Mouse (Mus musculus): Measurements from ENCODE around the gene Fam45a.
A peak's percentile ranks its signal among the peaks of the same experiment; 100 is the strongest.
"Not testable (repeated sequence)": the region's sequence is repeated elsewhere in the genome, so short reads cannot be mapped to it uniquely, and the experiment has no call there.

Fam45a gene

GRCm38 (mm10) chr19:60843324-60843723 is 31.9 kb downstream of the Fam45a start:
- no peak for DNase-seq (ENCODE audit: extremely low read depth, insufficient read length, low spot score)

DNA sequence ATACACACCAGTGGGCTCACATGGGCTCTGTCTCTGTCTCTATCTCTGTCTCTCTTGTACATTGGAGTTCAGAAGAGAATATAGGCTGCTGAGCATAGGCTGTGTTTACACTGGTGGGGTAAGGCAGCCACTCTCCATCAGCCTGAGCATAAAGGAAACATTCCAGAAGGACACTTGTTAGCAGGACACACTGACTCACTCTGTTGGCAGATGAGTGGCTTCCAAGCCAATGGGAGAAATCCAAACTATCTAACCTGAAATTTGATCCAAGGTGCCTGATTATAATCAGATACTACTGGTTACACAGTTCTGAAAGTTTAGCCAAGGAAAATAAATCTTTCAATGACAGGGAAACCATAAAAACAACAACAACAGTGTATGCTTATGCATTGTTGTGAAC is 34.3 kb downstream of the Fam45a start:
- no peak for DNase-seq (ENCODE audit: extremely low read depth, insufficient read length, low spot score)

DNA sequence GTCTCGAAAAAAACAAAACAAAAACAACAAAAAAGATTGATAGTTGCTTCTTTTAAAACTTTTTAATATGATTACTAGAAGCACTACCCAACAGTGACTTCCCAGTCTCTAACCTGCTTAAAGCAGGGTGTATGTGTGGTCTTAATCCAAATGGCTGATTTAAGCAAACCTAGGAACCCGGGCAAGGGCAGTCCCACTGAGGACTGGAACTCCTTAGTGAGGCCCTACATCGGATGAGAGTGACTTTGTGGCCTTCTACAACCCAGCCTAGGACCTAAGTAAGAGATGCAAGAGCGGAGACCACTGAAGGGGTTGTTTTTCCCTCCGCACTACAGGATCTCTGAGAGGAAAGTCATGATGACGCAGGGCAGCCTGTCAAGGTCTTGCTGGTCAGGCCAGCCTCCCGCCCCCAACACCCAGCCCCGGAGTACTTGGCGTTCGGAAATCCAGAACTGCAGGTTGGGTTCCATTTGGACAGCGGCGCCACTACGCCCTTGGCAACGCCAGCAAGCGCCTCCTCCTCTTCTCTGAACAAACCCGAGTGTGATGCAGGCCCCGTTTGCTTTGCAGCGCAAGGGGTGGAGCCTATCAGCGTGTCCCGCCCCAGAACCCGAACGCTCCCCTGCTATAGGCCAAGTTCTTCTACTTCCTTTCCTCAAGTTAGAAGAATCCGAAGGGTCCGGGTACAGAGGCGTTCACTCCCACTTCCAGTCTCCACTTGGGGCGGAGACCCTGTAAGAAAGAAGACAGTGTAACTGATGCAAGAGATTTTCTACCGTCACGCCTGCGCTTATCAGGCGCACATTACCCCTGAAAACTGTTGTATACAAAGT is 49.7 kb downstream of the Fam45a start, which contains the start of gene Sfxn4:
Gene Sfxn4 (minus strand): TSS at position 612 of the 833 bp plus-strand sequence.
- peak; percentile 95 for DNase-seq (ENCODE audit: extremely low read depth, insufficient read length, low spot score)

GRCm38 (mm10) chr19:60866169-60866568 is 54.8 kb downstream of the Fam45a start:
- not testable (repeated sequence) for DNase-seq (ENCODE audit: extremely low read depth, insufficient read length, low spot score)

DNA sequence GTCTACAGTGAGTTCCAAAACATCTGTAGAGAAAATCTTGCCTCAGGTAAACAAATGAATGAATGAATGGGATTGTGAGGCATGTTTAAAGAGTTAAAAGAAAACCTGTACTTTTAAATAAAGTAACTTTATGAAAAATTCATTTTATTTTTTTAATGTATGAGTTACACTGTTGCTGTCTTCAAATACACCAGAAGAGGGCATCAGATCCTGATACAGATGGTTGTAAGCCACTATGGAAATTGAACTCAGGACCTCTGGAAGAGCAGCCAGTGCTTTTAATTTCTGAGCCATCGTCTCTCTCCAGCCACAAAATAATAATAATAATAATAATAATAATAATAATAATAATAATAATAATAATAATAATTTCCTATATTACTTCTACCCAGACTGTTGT is 59.1 kb downstream of the Fam45a start:
- DNase-seq (ENCODE audit: extremely low read depth, insufficient read length, low spot score) = no peak

GRCm38 (mm10) chr19:60871366-60871765 is 60.0 kb downstream of the Fam45a start:
- DNase-seq (ENCODE audit: extremely low read depth, insufficient read length, low spot score) = no peak

GRCm38 (mm10) chr19:60872272-60872671 is 60.9 kb downstream of the Fam45a start:
- no peak for DNase-seq (ENCODE audit: extremely low read depth, insufficient read length, low spot score)

DNA sequence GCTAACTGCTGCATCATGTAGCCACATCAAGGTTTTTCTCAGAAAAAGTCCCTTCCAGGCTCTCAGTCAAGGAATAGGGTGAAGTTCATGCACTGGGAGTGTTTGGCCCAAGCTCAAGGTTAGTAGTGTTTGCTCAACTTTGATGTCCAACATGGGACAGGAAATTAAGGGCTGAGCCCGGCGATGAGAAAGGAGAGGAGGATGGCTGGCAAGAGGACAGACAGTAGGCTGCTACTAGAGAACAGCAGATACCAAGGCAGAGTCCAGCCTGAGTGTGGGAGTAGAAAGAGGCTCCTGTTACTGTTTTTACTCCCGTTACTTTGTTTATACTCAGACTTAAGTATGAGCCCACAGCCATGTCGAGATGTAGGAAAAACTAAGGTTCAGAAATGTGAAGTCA is 62.1 kb downstream of the Fam45a start:
- no peak for DNase-seq (ENCODE audit: extremely low read depth, insufficient read length, low spot score)

- peak; percentile 96 for DNase-seq (ENCODE audit: extremely low read depth, insufficient read length, low spot score)
Observed at GRCm38 (mm10) chr19:60874064-60874694, 62.8 kb downstream of the Fam45a start, which contains the start of gene Prdx3. TSS of gene Prdx3 (minus strand) at chr19:60874556.

DNA sequence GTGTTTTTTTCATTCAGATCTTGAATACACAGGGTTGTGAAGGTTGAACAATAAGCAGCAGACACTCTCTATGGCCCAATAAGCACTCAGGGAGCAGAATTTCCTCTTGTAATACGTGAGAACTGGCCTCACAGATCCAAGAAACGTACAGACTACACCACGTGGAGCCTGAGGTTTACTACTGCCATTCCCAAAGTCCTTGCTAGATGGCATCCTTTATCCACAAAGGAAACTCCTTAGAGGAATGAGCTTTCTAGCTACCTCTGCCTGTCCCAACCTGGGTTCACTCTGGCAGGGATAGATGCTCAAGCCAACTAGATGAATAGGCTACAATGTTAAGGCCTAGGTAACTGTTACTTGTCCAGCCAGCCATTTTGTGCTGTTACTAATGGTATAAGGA is 71.7 kb downstream of the Fam45a start:
- peak; percentile 15 for DNase-seq (ENCODE audit: extremely low read depth, insufficient read length, low spot score)

Measured in 3134 (cell line).